Mouse (Mus musculus) CD4-positive helper T cell, adult 2 months (primary cell): ENCODE data around the gene Rab11fip4.

Source experiments
- DNase-seq: peaks from one replicate; pipeline ENCODE4 v3.0.0-alpha.2; 2012; ENCODE audit warnings: low read depth, missing footprints, low spot score

The Rab11fip4 gene

GRCm38 (mm10) chr11:79614880-79615279 lies 23.9 kb downstream of the Rab11fip4 start:
- DNase-seq = peak; percentile 75

- DNase-seq = no peak
Measured at GRCm38 (mm10) chr11:79615871-79616270, 24.9 kb downstream of the Rab11fip4 start.

- no peak for DNase-seq
Measured at GRCm38 (mm10) chr11:79617991-79618390, 27.0 kb downstream of the Rab11fip4 start.

- DNase-seq = peak; percentile 87
Measured at GRCm38 (mm10) chr11:79623029-79623428, 32.0 kb downstream of the Rab11fip4 start.

- DNase-seq = peak; percentile 71
Measured at GRCm38 (mm10) chr11:79624801-79625302, 33.8 kb downstream of the Rab11fip4 start.

GRCm38 (mm10) chr11:79628716-79629115 lies 37.7 kb downstream of the Rab11fip4 start:
- peak; percentile 61 for DNase-seq

- no peak for DNase-seq
Measured at GRCm38 (mm10) chr11:79629752-79630374, 38.9 kb downstream of the Rab11fip4 start.

GRCm38 (mm10) chr11:79630521-79630920 lies 39.5 kb downstream of the Rab11fip4 start:
- no peak for DNase-seq

- no peak for DNase-seq
Measured at GRCm38 (mm10) chr11:79633366-79633765, 42.4 kb downstream of the Rab11fip4 start.

GRCm38 (mm10) chr11:79635661-79636449 lies 44.8 kb downstream of the Rab11fip4 start:
- DNase-seq = no peak

- no peak for DNase-seq
Measured at GRCm38 (mm10) chr11:79636481-79636880, 45.5 kb downstream of the Rab11fip4 start.

GRCm38 (mm10) chr11:79638691-79639090 lies 47.7 kb downstream of the Rab11fip4 start:
- no peak for DNase-seq

- peak; percentile 75 for DNase-seq
Measured at GRCm38 (mm10) chr11:79640940-79641733, 50.1 kb downstream of the Rab11fip4 start.

GRCm38 (mm10) chr11:79643730-79644129 lies 52.7 kb downstream of the Rab11fip4 start:
- no peak for DNase-seq

GRCm38 (mm10) chr11:79644717-79645191 lies 53.7 kb downstream of the Rab11fip4 start:
- no peak for DNase-seq

- DNase-seq = no peak
Measured at GRCm38 (mm10) chr11:79646026-79646425, 55.0 kb downstream of the Rab11fip4 start.

GRCm38 (mm10) chr11:79646467-79647070 lies 55.6 kb downstream of the Rab11fip4 start:
- no peak for DNase-seq

GRCm38 (mm10) chr11:79647071-79647501 lies 56.1 kb downstream of the Rab11fip4 start:
- no peak for DNase-seq

- no peak for DNase-seq
Measured at GRCm38 (mm10) chr11:79650359-79650835, 59.4 kb downstream of the Rab11fip4 start.

GRCm38 (mm10) chr11:79652257-79652656 lies 61.2 kb downstream of the Rab11fip4 start:
- no peak for DNase-seq

- peak; percentile 63 for DNase-seq
Measured at GRCm38 (mm10) chr11:79652921-79653575, 62.0 kb downstream of the Rab11fip4 start.
